Mouse (Mus musculus) intestine, embryonic 16.5 days (tissue): ENCODE results near the gene Tmem219. TPM values are rescaled to one million over a fixed set of nuclear protein-coding genes. Genes with fewer than 3 reads are reported as not detected.

Experiments
- ATAC-seq: fragments of 200-750 bp; cut with Nextera tagmentation; 2 replicates; pipeline ENCODE4 v1.8.0; 2017; ENCODE audit warnings: moderate TSS enrichment, moderate library complexity
- H3K27ac ChIP-seq: fragments of 300-500 bp; sonication (generic); 2 replicates; pipeline ENCODE4 v1.5.1; 2014; ENCODE audit warnings: mild to moderate bottlenecking, low read length
- H3K27me3 ChIP-seq: fragments of 300-500 bp; sonication (generic); replicated peaks from 2 replicates; pipeline ENCODE4 v1.6.1; 2014; ENCODE audit warnings: low read length, control low read depth, mixed read lengths; ENCODE audit not compliant: control insufficient read depth, insufficient read depth
- H3K36me3 ChIP-seq: fragments of 300-500 bp; sonication (generic); 2 replicates; pipeline ENCODE4 v1.6.1; 2014; ENCODE audit warnings: low read length, control low read depth; ENCODE audit not compliant: control insufficient read depth, insufficient read depth
- H3K4me1 ChIP-seq: fragments of 300-500 bp; sonication (generic); 2 replicates; pipeline ENCODE4 v1.6.1; 2014; ENCODE audit warnings: low read length, control low read depth, mixed read lengths; ENCODE audit not compliant: control insufficient read depth, insufficient read depth
- H3K4me2 ChIP-seq: fragments of 300-500 bp; sonication (generic); 2 replicates; pipeline ENCODE4 v1.6.1; 2014; ENCODE audit warnings: low read depth, low read length, control low read depth
- H3K4me3 ChIP-seq: fragments of 300-500 bp; sonication (generic); 2 replicates; pipeline ENCODE4 v1.5.1; 2014; ENCODE audit warnings: mild to moderate bottlenecking, low read length
- H3K9ac ChIP-seq: fragments of 300-500 bp; sonication (generic); 2 replicates; pipeline ENCODE4 v1.6.1; 2014; ENCODE audit warnings: low read depth, low read length
- H3K9me3 ChIP-seq: fragments of 300-500 bp; sonication (generic); 2 replicates; pipeline ENCODE4 v1.6.1; 2016; ENCODE audit warnings: low read length, control low read depth; ENCODE audit not compliant: control insufficient read depth
- WGBS: fragments of 180-500 bp; shearing (Covaris S2); extraction: QIAGEN DNeasy Blood & Tissue Kit; methylation state at CpG from one replicate; pipeline ENCODE4 v1.1.7; 2014; 5-methylcytosine and 5-hydroxymethylcytosine counted together
- polyA plus RNA-seq: library from polyadenylated mRNA; unstranded; fragments of >200 nt; fragmentation: Nextera tagmentation; extraction: Ambion mirVana; gene quantifications from 2 replicates; pipeline ENCODE4 v1.2.1, GENCODE M21; 2015

The Tmem219 gene
- polyA plus RNA-seq, 1 experiment from 2014 or later = 34.1 TPM

DNA sequence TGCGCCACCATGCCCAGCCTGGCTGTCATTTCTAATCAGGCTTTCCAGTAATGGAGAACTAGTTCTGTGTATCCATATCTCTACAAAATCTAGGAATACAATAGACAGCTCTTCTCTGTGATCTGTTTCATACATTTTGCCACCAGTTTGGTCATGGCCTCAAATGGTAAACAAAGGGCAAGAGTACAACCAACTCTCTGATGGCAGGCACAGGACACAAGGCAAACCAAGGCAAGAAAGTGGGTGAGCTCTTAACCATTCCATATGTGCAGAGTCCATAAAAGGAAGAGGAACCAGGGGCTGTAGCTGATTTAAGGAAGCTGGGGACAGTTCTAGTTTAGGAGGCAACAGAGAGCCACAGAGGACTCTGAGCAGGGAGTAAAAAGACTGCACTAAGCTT is 45.5 kb downstream of the Tmem219 start:
- Histone ChIP-seq H3K27ac (no peak overlapping the region), H3K4me3 (no peak overlapping the region), H3K9me3 (no peaks in the 10 kb centered on the region), H3K4me1 (0 out of 2 replicates have a peak, but pooled peaks cover 8% of the 10 kb centered on the region), H3K9ac (no peak overlapping the region), H3K36me3 (peaks cover 46% of the 10 kb centered on the region), H3K4me2 (no peak overlapping the region), H3K27me3 (no peaks in the 10 kb centered on the region)
- 97% methylated on average over 1 of the region's 1 CpGs for WGBS
- ATAC-seq = no peak

DNA sequence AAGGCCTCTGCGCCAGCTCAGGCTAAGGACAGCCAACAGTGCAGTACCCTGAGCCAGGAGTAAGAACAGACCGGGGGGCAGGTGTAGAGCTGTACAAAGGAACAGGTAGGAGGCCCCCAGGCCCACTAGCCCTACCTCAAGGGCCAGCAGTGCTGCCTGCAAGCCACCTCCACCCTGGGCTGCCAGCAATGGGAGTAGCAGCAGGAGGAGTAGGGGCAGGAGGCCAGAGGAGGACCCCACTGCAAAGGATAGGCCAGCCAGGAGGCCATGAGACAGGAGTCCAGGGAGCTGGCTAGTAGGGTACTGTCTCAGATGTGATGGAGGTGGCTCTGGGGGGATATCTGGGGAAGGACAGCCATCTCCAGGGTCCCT is 52.2 kb downstream of the Tmem219 start:
- Histone ChIP-seq H3K9me3 (no peaks in the 10 kb centered on the region), H3K27ac (no peak overlapping the region), H3K9ac (no peak overlapping the region), H3K4me1 (no peaks in the 10 kb centered on the region), H3K27me3 (no peaks in the 10 kb centered on the region), H3K4me3 (no peak overlapping the region), H3K36me3 (peaks cover 31% of the 10 kb centered on the region), H3K4me2 (no peak overlapping the region)
- WGBS = 98% methylated on average over 2 of the region's 2 CpGs
- ATAC-seq = no peak

DNA sequence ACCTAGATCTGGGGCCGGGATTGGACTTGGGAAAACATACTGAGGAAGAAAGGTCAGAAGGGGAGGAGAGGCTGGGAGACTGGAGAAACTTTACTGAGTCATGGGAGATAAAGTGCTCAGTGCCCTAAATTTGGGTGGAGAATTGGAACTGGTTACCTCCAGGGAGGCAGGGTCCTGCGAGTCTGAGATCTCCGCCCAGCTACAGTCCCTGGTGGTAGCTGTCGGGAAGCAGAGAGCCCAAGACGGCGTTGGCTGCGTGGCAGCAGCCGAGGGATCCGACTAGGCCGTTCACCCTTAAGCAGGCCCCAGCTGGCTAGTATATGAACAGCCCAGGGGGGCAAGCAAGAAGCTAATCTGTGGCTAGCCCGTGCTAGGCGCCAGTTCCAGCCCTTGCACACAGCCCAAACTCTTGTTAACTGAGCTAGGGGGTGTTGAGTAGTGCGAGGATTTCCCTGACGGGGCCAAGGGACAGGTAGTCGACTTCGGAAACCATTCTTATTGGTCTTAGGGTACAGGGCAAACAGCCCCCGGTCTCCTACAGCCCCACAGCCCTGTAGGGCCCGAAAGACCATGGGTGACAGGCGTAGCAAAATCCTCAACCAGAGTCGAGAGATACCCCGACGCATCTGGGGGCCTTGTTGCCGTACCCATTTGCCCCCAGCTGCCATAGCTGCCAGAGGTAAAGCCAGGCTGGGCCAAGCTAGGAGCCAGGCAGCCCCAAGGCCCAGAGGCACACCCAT is 52.8 kb downstream of the Tmem219 start:
- Histone ChIP-seq H3K27ac (no peak overlapping the region), H3K9me3 (no peaks in the 10 kb centered on the region), H3K9ac (no peak overlapping the region), H3K4me1 (no peaks in the 10 kb centered on the region), H3K4me3 (no peak overlapping the region), H3K36me3 (peaks cover 26% of the 10 kb centered on the region), H3K4me2 (no peak overlapping the region), H3K27me3 (no peaks in the 10 kb centered on the region)
- 93% methylated on average over 23 of the region's 23 CpGs for WGBS
- no peak for ATAC-seq

DNA sequence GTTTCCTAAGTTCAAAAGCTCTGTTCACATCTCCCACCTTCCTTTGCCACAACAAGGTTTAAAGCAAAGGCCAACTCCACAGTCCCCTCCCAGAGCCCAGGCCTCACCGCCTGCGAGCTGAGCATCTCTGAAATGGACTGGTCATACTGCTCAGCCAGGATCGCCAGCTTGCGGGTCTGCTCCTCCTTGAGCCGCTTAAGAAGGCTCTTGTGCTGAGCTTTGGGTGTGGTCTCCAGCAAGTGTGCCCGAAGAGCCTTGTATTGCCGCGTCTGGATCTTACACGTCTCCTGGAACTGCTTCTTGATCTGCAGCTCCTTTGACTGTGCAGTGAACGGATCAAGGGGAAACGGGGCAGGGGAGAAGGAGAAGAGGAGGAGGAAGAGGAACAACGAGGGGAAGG is 54.7 kb downstream of the Tmem219 start:
- Histone ChIP-seq H3K9me3 (no peaks in the 10 kb centered on the region), H3K4me1 (peaks cover 18% of the 10 kb centered on the region)

DNA sequence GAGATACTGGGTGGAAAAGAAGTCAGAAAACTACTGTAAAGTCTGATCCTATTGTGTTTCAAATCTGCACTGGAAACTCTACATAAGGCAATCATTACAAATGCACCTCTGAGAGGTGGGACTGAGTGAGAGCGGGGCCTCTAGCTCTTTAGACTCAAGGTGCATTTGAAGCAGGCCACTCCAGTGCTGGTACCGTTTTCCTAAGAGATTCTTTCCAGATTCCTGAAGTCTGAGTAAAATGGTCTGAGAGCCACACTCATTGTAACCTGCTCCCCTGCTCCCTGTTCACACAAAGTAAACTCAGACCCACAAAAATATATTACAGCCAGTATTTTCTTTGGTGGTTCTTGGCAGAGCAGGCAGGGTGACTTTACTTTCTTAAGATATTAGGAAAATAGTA is 55.2 kb downstream of the Tmem219 start:
- Histone ChIP-seq H3K9ac (no peak overlapping the region), H3K27ac (no peak overlapping the region), H3K27me3 (no peaks in the 10 kb centered on the region), H3K36me3 (peaks cover 17% of the 10 kb centered on the region), H3K4me2 (no peak overlapping the region), H3K9me3 (no peaks in the 10 kb centered on the region), H3K4me1 (peaks cover 22% of the 10 kb centered on the region), H3K4me3 (no peak overlapping the region)
- no peak for ATAC-seq
- 80% methylated on average over 2 of the region's 2 CpGs for WGBS

More for the DNA sequence above, 54.7 kb downstream of the Tmem219 start:
- Histone ChIP-seq H3K27ac (no peak overlapping the region), H3K4me2 (no peak overlapping the region), H3K27me3 (no peaks in the 10 kb centered on the region), H3K9ac (no peak overlapping the region), H3K4me3 (no peak overlapping the region), H3K36me3 (peaks cover 20% of the 10 kb centered on the region)
- ATAC-seq = no peak
- 82% methylated on average over 12 of the region's 12 CpGs for WGBS

DNA sequence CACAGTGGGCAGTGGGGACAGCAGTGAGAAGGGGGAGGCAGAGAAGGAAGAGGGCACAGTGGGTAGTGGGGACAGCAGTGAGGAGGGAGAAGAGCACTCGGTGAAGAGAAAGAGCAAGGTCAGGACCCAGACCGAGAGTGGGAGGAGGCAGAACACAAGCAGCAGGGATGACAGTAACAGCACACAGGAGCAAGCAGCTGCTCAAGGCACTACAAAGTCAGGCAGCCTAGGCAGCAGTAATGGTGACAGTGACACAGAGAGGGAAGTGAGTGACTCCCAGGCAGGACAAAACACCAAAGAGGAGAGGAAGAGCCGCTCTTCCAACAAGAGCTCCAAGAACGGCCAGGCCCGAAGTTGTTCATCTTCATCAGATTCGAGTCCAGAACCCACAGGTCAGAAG is 58.9 kb downstream of the Tmem219 start:
- 58% methylated on average over 6 of the region's 6 CpGs for WGBS
- Histone ChIP-seq H3K9ac (peak overlapping the region; percentile 65), H3K36me3 (no peaks in the 10 kb centered on the region; the same call in 1 of the 2 replicates), H3K4me2 (peak overlapping the region; percentile 78), H3K4me3 (peak overlapping the region; percentile 65; the same call in 1 of the 2 replicates), H3K4me1 (peaks cover 30% of the 10 kb centered on the region), H3K27ac (no peak overlapping the region), H3K27me3 (no peaks in the 10 kb centered on the region), H3K9me3 (no peaks in the 10 kb centered on the region)
- no peak for ATAC-seq

DNA sequence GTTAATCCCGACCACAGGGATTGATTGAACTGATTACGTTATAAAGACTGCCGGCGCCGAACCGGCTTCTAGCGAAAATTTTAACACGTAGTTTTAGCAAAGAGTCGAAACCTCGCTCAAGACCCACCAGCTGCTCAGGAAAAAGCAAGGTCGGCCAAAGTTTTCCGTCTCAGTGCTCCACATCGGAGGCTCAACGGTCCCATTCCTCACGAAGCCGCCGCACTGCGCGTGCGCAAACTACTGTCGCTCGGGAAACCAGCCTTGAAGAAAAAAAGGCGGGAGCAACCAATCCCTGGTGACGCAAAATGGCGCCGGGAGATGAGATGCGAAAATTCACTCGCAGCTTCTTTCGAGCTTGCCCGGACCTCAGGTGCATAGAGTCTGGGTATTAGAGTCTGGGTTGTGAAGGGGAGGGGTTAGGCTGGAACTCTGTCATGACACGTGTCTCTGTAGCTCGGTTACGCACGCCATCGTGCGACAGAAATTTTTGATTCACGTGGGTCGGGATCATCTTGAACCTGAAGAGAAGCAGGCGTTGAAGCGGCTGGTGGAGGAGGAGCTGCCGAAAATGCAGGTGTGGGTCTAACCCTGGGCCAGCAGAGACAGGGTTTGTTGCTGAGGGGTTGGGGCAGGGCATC is 60.5 kb downstream of the Tmem219 start, which contains the start of gene Ino80e:
Gene Ino80e, minus strand, starts transcription at position 231 of the 638 bp plus-strand sequence.
- Histone ChIP-seq H3K27me3 (no peaks in the 10 kb centered on the region), H3K9me3 (no peaks in the 10 kb centered on the region), H3K36me3 (peaks cover 4% of the 10 kb centered on the region), H3K4me2 (peak within 1 kb of the TSS; percentile 78), H3K27ac (peak within 1 kb of the TSS; percentile 71), H3K9ac (peak within 1 kb of the TSS; percentile 76), H3K4me1 (peaks cover 30% of the 10 kb centered on the region), H3K4me3 (peak within 1 kb of the TSS; percentile 65)
- ATAC-seq = peak; percentile 75
- under 1% methylated on average over 41 of the region's 41 CpGs for WGBS

DNA sequence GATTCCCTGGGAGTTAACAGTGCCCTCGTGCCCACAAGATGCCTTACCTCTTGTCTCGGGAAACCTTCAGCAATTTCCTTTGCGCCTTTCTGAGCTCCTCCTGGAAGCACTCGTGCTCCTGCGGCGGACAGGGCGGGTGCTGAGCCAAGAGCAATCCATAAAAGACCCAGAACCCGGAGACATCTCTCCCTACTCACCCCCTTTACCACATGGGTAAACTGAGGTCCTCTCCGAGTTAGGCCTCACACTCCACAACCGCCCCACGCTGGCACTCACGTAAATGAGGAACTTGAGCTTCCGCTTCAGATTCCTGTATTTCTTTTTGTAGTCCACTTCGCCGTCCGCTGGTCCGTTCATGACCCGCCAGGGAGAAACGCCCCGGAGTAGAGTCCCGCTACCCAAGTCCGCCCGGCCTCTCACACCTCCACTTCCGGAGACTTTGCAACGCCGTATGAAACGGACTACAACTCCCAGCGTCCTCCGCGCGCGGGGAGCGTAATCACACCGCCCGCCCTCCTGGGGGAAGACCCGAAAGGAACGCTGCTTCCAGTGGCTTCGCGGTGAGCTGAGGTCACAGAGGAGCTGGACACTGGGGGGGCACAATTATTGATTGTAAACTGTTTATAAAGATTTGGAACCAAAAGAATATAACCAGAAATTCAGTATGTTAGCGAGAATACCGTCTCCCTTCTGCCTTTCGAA is 61.1 kb downstream of the Tmem219 start, which contains the start of gene Hirip3:
Gene Hirip3, plus strand, starts transcription at position 544 of the 702 bp plus-strand sequence.
- H3K36me3 ChIP-seq = peaks cover 10% of the 10 kb centered on the region
- peak within 1 kb of the TSS; percentile 76 for H3K9ac ChIP-seq
- peak within 1 kb of the TSS; percentile 65 for H3K4me3 ChIP-seq
- H3K27me3 ChIP-seq = no peaks in the 10 kb centered on the region
- H3K27ac ChIP-seq = peak within 1 kb of the TSS; percentile 71
- peak within 1 kb of the TSS; percentile 78 for H3K4me2 ChIP-seq
- no peaks in the 10 kb centered on the region for H3K9me3 ChIP-seq
- peaks cover 30% of the 10 kb centered on the region for H3K4me1 ChIP-seq
- ATAC-seq = peak; percentile 94
- 1% methylated on average over 42 of the region's 42 CpGs for whole genome bisulfite sequencing

DNA sequence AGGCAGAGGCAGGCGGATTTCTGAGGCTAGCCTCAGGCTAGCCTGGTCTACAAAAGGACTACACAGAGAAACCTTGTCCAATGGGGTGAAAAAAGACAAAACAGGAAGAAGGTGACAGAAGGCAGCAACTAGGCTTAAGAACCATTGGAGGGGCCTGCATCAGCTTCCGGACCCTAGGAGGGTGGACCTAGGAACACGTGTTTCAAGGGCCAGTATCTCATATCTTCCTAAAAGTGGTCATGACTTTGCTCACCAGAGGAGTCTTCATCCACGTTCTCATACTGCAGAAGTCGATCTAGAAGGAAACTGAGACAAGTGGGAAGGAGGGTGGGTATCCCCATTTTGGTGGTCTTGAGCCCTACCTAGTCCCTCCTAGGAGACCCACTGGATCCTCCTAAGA is 61.7 kb downstream of the Tmem219 start:
- 59% methylated on average over 5 of the region's 5 CpGs for WGBS
- no peaks in the 10 kb centered on the region for H3K27me3 ChIP-seq
- peak overlapping the region; percentile 65 for H3K4me3 ChIP-seq
- no peak overlapping the region for H3K27ac ChIP-seq
- peaks cover 30% of the 10 kb centered on the region for H3K4me1 ChIP-seq
- H3K9me3 ChIP-seq = no peaks in the 10 kb centered on the region
- ATAC-seq = no peak
- H3K4me2 ChIP-seq = peak overlapping the region; percentile 62
- H3K9ac ChIP-seq = peak overlapping the region; percentile 76
- peaks cover 11% of the 10 kb centered on the region for H3K36me3 ChIP-seq
